Mouse (Mus musculus): ENCODE measurements around the gene Nudt21.
"Not testable (repeated sequence)": the region's sequence is repeated elsewhere in the genome, so short reads cannot be mapped to it uniquely, and the experiment has no call there.

The Nudt21 gene

GRCm38 (mm10) chr8:94036944-94037524 lies at the start of gene Nudt21, which contains the start of gene Ogfod1:
TSS of gene Nudt21 (minus strand) at chr8:94037031.
TSS of gene Ogfod1 (plus strand) at chr8:94037198.
- peak; percentile 88 to 90 for DNase-seq (ENCODE audit: low read depth in 1 of 2, low spot score in 2 of 2)

- no peak for DNase-seq (ENCODE audit: low read depth in 1 of 2, low spot score in 2 of 2)
Measured at GRCm38 (mm10) chr8:94076461-94077192, 39.8 kb upstream of the Nudt21 start.

GRCm38 (mm10) chr8:94068793-94069192 lies 32.0 kb upstream of the Nudt21 start:
- DNase-seq (ENCODE audit: low read depth in 1 of 2, low spot score in 2 of 2) = no peak

GRCm38 (mm10) chr8:94066121-94066863 lies 29.5 kb upstream of the Nudt21 start:
- DNase-seq (ENCODE audit: low read depth in 1 of 2, low spot score in 2 of 2) = no peak

GRCm38 (mm10) chr8:94057157-94057854 lies 20.5 kb upstream of the Nudt21 start:
- DNase-seq (ENCODE audit: low read depth in 1 of 2, low spot score in 2 of 2) = no peak

GRCm38 (mm10) chr8:94052696-94053095 lies 15.9 kb upstream of the Nudt21 start:
- no peak for DNase-seq (ENCODE audit: low read depth in 1 of 2, low spot score in 2 of 2)

- DNase-seq (ENCODE audit: low read depth in 1 of 2, low spot score in 2 of 2) = no peak
Measured at GRCm38 (mm10) chr8:94047845-94048244, 11.0 kb upstream of the Nudt21 start.

GRCm38 (mm10) chr8:94037806-94038205 lies 975 bp upstream of the Nudt21 start:
- DNase-seq (ENCODE audit: low read depth in 1 of 2, low spot score in 2 of 2) = no peak

- DNase-seq (ENCODE audit: low read depth in 1 of 2, low spot score in 2 of 2) = not testable (repeated sequence)
Measured at GRCm38 (mm10) chr8:94036541-94036940, 290 bp downstream of the Nudt21 start.

GRCm38 (mm10) chr8:94035200-94035599 lies 1.6 kb downstream of the Nudt21 start:
- DNase-seq (ENCODE audit: low read depth in 1 of 2, low spot score in 2 of 2) = no peak

- DNase-seq (ENCODE audit: low read depth in 1 of 2, low spot score in 2 of 2) = no peak
Measured at GRCm38 (mm10) chr8:94033601-94034000, 3.2 kb downstream of the Nudt21 start.

GRCm38 (mm10) chr8:94029701-94030100 lies 7.1 kb downstream of the Nudt21 start:
- DNase-seq (ENCODE audit: low read depth in 1 of 2, low spot score in 2 of 2) = no peak

- DNase-seq (ENCODE audit: low read depth in 1 of 2, low spot score in 2 of 2) = no peak
Measured at GRCm38 (mm10) chr8:94023916-94024315, 12.9 kb downstream of the Nudt21 start.

- no peak for DNase-seq (ENCODE audit: low read depth in 1 of 2, low spot score in 2 of 2)
Measured at GRCm38 (mm10) chr8:94013026-94013612, 23.7 kb downstream of the Nudt21 start.

- DNase-seq (ENCODE audit: low read depth in 1 of 2, low spot score in 2 of 2) = peak; percentile 2 to 37
Measured at GRCm38 (mm10) chr8:94012013-94012951, 24.5 kb downstream of the Nudt21 start, which contains the start of gene Amfr. TSS of gene Amfr (minus strand) at chr8:94012842.

- DNase-seq (ENCODE audit: low read depth in 1 of 2, low spot score in 2 of 2) = peak in 1 of 2 experiments; percentile 1
Measured at GRCm38 (mm10) chr8:94011076-94012012, 25.5 kb downstream of the Nudt21 start.

- DNase-seq (ENCODE audit: low read depth in 1 of 2, low spot score in 2 of 2) = no peak
Measured at GRCm38 (mm10) chr8:94010101-94010705, 26.6 kb downstream of the Nudt21 start.

GRCm38 (mm10) chr8:94009243-94009845 lies 27.5 kb downstream of the Nudt21 start:
- DNase-seq (ENCODE audit: low read depth in 1 of 2, low spot score in 2 of 2) = no peak

Measured in monocyte, adult 2 months (primary cell).